Mouse (Mus musculus) intestine, embryonic 16.5 days (tissue): ENCODE results near the gene Hfe2. TPM values are rescaled to one million over a fixed set of nuclear protein-coding genes. Genes with fewer than 3 reads are reported as not detected.

ENCODE experiments used
- ATAC-seq: fragments of 200-750 bp; cut with Nextera tagmentation; 2 replicates; pipeline ENCODE4 v1.8.0; 2017; ENCODE audit warnings: moderate TSS enrichment, moderate library complexity
- H3K27ac ChIP-seq: fragments of 300-500 bp; sonication (generic); 2 replicates; pipeline ENCODE4 v1.5.1; 2014; ENCODE audit warnings: mild to moderate bottlenecking, low read length
- H3K27me3 ChIP-seq: fragments of 300-500 bp; sonication (generic); replicated peaks from 2 replicates; pipeline ENCODE4 v1.6.1; 2014; ENCODE audit warnings: low read length, control low read depth, mixed read lengths; ENCODE audit not compliant: control insufficient read depth, insufficient read depth
- H3K36me3 ChIP-seq: fragments of 300-500 bp; sonication (generic); 2 replicates; pipeline ENCODE4 v1.6.1; 2014; ENCODE audit warnings: low read length, control low read depth; ENCODE audit not compliant: control insufficient read depth, insufficient read depth
- H3K4me1 ChIP-seq: fragments of 300-500 bp; sonication (generic); 2 replicates; pipeline ENCODE4 v1.6.1; 2014; ENCODE audit warnings: low read length, control low read depth, mixed read lengths; ENCODE audit not compliant: control insufficient read depth, insufficient read depth
- H3K4me2 ChIP-seq: fragments of 300-500 bp; sonication (generic); 2 replicates; pipeline ENCODE4 v1.6.1; 2014; ENCODE audit warnings: low read depth, low read length, control low read depth
- H3K4me3 ChIP-seq: fragments of 300-500 bp; sonication (generic); 2 replicates; pipeline ENCODE4 v1.5.1; 2014; ENCODE audit warnings: mild to moderate bottlenecking, low read length
- H3K9ac ChIP-seq: fragments of 300-500 bp; sonication (generic); 2 replicates; pipeline ENCODE4 v1.6.1; 2014; ENCODE audit warnings: low read depth, low read length
- H3K9me3 ChIP-seq: fragments of 300-500 bp; sonication (generic); 2 replicates; pipeline ENCODE4 v1.6.1; 2016; ENCODE audit warnings: low read length, control low read depth; ENCODE audit not compliant: control insufficient read depth
- WGBS: fragments of 180-500 bp; shearing (Covaris S2); extraction: QIAGEN DNeasy Blood & Tissue Kit; methylation state at CpG from one replicate; pipeline ENCODE4 v1.1.7; 2014; 5-methylcytosine and 5-hydroxymethylcytosine counted together
- polyA plus RNA-seq: library from polyadenylated mRNA; unstranded; fragments of >200 nt; fragmentation: Nextera tagmentation; extraction: Ambion mirVana; gene quantifications from 2 replicates; pipeline ENCODE4 v1.2.1, GENCODE M21; 2015

The Hfe2 gene
- polyA plus RNA-seq, 1 experiment from 2014 or later, result 0.37 TPM

GRCm38 (mm10) chr3:96522149-96522548, 2.8 kb upstream of the Hfe2 start:
- H3K4me1 ChIP-seq, result peaks cover 4% of the 10 kb centered on the region
- peaks cover 17% of the 10 kb centered on the region for H3K27me3 ChIP-seq
- no peaks in the 10 kb centered on the region for H3K9me3 ChIP-seq
- no peak overlapping the region for H3K27ac ChIP-seq
- no peak overlapping the region for H3K9ac ChIP-seq
- no peak overlapping the region for H3K4me3 ChIP-seq
- no peaks in the 10 kb centered on the region for H3K36me3 ChIP-seq
- no peak overlapping the region for H3K4me2 ChIP-seq
- ATAC-seq, result no peak
- WGBS, result 63% methylated on average over 4 of the region's 4 CpGs

DNA sequence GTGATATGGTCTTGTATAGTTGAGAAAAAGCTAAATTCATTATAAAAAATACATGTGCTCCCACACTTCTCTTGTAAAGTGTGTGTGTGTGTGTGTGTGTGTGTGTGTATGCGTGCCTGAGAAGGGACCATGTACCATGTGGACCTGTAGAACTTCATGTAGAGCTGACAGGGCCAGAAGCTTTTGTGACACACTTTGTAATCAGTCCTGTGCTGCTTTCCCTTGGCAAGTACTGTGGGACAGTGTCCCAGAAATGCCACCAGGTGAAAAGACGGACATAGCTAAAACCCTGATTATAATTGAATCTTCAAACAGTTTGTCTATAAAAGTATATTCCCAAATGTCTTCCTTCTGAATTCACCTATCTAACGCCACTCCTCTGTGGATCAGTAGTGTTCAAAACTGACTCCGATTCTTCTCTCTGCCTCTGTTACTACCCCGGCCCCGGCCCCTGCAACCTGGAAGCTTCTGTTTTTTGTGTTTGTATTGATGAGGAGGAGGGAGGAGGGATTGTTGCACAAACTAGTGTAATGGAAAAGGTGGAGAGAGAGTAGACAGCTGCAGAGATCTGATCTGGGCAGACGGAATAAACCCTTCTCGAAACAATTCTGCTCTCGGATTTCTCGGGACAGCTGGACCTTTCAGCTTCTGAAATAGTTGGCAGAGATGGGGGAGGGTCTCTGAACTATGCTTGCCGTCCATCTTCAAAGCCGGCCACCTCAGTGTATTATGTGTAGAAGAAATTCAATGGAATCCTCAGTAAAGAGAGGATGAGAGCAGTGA, 753 bp upstream of the Hfe2 start:
- 67% methylated on average over 12 of the region's 12 CpGs for WGBS
- H3K9ac ChIP-seq, result no peak overlapping the region
- H3K27me3 ChIP-seq, result peaks cover 37% of the 10 kb centered on the region
- peaks cover 8% of the 10 kb centered on the region for H3K4me1 ChIP-seq
- no peaks in the 10 kb centered on the region for H3K9me3 ChIP-seq
- H3K36me3 ChIP-seq, result no peaks in the 10 kb centered on the region
- no peak overlapping the region for H3K4me3 ChIP-seq
- ATAC-seq, result no peak
- no peak overlapping the region for H3K27ac ChIP-seq
- no peak overlapping the region for H3K4me2 ChIP-seq

- Histone ChIP-seq H3K9me3 (no peaks in the 10 kb centered on the region), H3K36me3 (no peaks in the 10 kb centered on the region), H3K9ac (no peak overlapping the region), H3K27ac (no peak overlapping the region), H3K4me2 (no peak overlapping the region), H3K27me3 (peaks cover 38% of the 10 kb centered on the region), H3K4me3 (no peak overlapping the region), H3K4me1 (peaks cover 8% of the 10 kb centered on the region)
- WGBS, result 68% methylated on average over 11 of the region's 11 CpGs
- no peak for ATAC-seq
Observed at GRCm38 (mm10) chr3:96526013-96526762, 1.2 kb downstream of the Hfe2 start.

DNA sequence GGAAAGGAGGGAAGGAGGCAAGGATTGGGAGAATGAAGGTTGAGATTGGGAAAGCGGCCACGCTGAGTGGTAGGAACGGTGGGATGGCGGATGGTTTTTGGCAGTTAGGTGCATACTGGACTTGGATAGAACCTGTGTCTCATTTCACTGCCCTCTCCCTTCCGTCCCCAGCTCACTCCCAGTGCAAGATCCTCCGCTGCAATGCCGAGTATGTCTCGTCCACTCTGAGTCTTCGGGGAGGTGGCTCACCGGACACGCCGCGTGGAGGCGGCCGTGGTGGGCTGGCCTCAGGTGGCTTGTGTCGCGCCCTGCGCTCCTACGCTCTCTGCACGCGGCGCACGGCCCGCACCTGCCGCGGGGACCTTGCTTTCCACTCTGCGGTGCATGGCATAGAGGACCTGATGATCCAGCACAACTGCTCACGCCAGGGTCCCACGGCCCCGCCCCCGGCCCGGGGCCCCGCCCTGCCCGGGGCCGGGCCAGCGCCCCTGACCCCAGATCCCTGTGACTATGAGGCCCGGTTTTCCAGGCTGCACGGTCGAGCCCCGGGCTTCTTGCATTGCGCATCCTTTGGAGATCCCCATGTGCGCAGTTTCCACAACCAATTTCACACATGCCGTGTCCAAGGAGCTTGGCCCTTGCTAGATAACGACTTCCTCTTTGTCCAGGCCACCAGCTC, 2.0 kb downstream of the Hfe2 start:
- Histone ChIP-seq H3K9ac (peak overlapping the region; percentile 53), H3K9me3 (no peaks in the 10 kb centered on the region), H3K36me3 (no peaks in the 10 kb centered on the region), H3K4me3 (peak overlapping the region; percentile 47), H3K27ac (no peak overlapping the region), H3K4me1 (peaks cover 8% of the 10 kb centered on the region), H3K27me3 (peaks cover 38% of the 10 kb centered on the region), H3K4me2 (peak overlapping the region; percentile 79)
- ATAC-seq, result no peak
- WGBS, result 3% methylated on average over 44 of the region's 44 CpGs

- Histone ChIP-seq H3K4me1 (peaks cover 8% of the 10 kb centered on the region), H3K4me2 (no peak overlapping the region), H3K27ac (no peak overlapping the region), H3K9ac (no peak overlapping the region), H3K27me3 (peaks cover 38% of the 10 kb centered on the region), H3K36me3 (no peaks in the 10 kb centered on the region), H3K4me3 (no peak overlapping the region), H3K9me3 (no peaks in the 10 kb centered on the region)
- no peak for ATAC-seq
- WGBS, result 67% methylated on average over 9 of the region's 9 CpGs
Observed at GRCm38 (mm10) chr3:96528506-96528905, 3.5 kb downstream of the Hfe2 start.

GRCm38 (mm10) chr3:96532050-96532449, 7.1 kb downstream of the Hfe2 start:
- Histone ChIP-seq H3K36me3 (no peaks in the 10 kb centered on the region), H3K27me3 (peaks cover 22% of the 10 kb centered on the region), H3K9ac (no peak overlapping the region), H3K4me3 (no peak overlapping the region), H3K4me1 (peaks cover 5% of the 10 kb centered on the region), H3K27ac (no peak overlapping the region), H3K4me2 (no peak overlapping the region), H3K9me3 (no peaks in the 10 kb centered on the region)
- 53% methylated on average over 7 of the region's 7 CpGs for WGBS
- no peak for ATAC-seq

DNA sequence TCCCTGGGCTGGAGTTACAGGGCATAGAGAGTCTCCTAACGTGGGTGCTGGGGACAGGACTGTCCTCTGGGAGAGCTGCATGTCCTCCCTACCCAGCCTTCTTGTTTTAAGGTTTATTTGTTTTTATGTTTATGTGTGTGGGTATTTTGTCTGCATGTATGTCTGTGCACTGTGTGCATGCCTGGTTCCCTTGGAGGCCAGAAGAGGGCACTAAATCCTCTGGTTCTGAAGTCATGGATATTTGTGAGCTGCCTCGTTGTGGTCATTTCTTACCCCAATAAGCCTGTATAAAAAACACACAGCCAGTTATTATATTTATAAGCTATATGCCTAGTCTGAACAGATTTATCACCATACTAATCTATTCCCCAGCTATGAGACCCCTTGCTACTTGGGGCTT, 9.3 kb downstream of the Hfe2 start:
- no peaks in the 10 kb centered on the region for H3K36me3 ChIP-seq
- ATAC-seq, result no peak
- no peak overlapping the region for H3K9ac ChIP-seq
- no peak overlapping the region for H3K4me3 ChIP-seq
- no peaks in the 10 kb centered on the region for H3K9me3 ChIP-seq
- H3K4me1 ChIP-seq, result no peaks in the 10 kb centered on the region
- no peak overlapping the region for H3K4me2 ChIP-seq
- H3K27ac ChIP-seq, result no peak overlapping the region
- 0 out of 2 replicates have a peak, but pooled peaks cover under 1% of the 10 kb centered on the region for H3K27me3 ChIP-seq
- WGBS, result 68% methylated on average over 2 of the region's 2 CpGs

DNA sequence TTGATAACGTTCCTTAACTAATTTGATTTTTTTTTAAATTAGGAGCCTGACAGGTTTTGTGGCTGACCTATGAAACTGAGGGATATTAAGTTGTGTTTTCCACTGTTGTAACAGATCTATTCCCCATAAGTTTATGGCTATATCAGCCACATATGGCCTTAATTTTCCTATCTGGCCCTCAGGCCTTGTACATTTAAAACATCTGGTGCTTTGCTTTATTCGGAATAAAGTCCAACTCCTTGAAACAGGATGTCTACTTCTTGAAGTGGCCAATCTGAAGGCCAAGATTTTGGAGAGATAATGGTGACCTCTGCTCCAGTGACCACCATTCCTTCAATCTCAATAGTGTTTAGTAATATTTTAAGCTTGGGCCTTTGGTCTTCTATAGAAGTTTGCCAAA, 14.3 kb downstream of the Hfe2 start:
- 76% methylated on average over 2 of the region's 2 CpGs for WGBS
- no peaks in the 10 kb centered on the region for H3K4me1 ChIP-seq
- H3K9me3 ChIP-seq, result no peaks in the 10 kb centered on the region
- no peaks in the 10 kb centered on the region for H3K36me3 ChIP-seq
- H3K27me3 ChIP-seq, result no peaks in the 10 kb centered on the region
- H3K9ac ChIP-seq, result no peak overlapping the region
- ATAC-seq, result no peak
- H3K4me3 ChIP-seq, result no peak overlapping the region
- no peak overlapping the region for H3K27ac ChIP-seq
- H3K4me2 ChIP-seq, result no peak overlapping the region

- H3K36me3 ChIP-seq, result no peaks in the 10 kb centered on the region
- H3K9ac ChIP-seq, result no peak overlapping the region
- no peak overlapping the region for H3K4me3 ChIP-seq
- WGBS, result 48% methylated on average over 6 of the region's 6 CpGs
- no peak for ATAC-seq
- H3K27me3 ChIP-seq, result no peaks in the 10 kb centered on the region
- no peaks in the 10 kb centered on the region for H3K4me1 ChIP-seq
- H3K4me2 ChIP-seq, result no peak overlapping the region
- H3K9me3 ChIP-seq, result no peaks in the 10 kb centered on the region
- no peak overlapping the region for H3K27ac ChIP-seq
Observed at GRCm38 (mm10) chr3:96540740-96541139, 15.8 kb downstream of the Hfe2 start.
